Mouse (Mus musculus) bone marrow, adult 2 months (tissue): ENCODE data around the gene Catspere2.

Experiments used
- CTCF ChIP-seq: fragments of 200-500 bp; IDR thresholded peaks from 2 replicates; pipeline ENCODE4 v1.5.1; 2011; ENCODE audit warnings: low read length, control low read depth; ENCODE audit not compliant: control insufficient read depth, insufficient read depth
- POLR2A ChIP-seq: fragments of 200-500 bp; IDR thresholded peaks from 2 replicates; pipeline ENCODE4 v1.6.1; 2011; ENCODE audit warnings: low read depth, mild to moderate bottlenecking, control low read depth, low read length, borderline replicate concordance; ENCODE audit not compliant: control insufficient read depth

GRCm38 (mm10) chr1:178134288-178134687 lies 151.1 kb downstream of the Catspere2 start:
- TF ChIP-seq CTCF (no peak), POLR2A (no peak)
